Mouse (Mus musculus) hindbrain, embryonic 14.5 days (tissue): ENCODE measurements at regions not wholly inside any gene's neighbourhood (a gene's known extent, or its start where the extent isn't known, plus 50 kb on each side); places are given as distances from the start of the nearest gene placed in this dataset.
A peak's percentile ranks its signal among the peaks of the same experiment; 100 is the strongest.
"Not testable (repeated sequence)": the region's sequence is repeated elsewhere in the genome, so short reads cannot be mapped to it uniquely, and the experiment has no call there.

ENCODE experiments used
- ATAC-seq: fragments of 200-750 bp; cut with Nextera tagmentation; 2 replicates; pipeline ENCODE4 v1.8.0; 2017; ENCODE audit warnings: moderate number of reproducible peaks, mild to moderate bottlenecking, moderate TSS enrichment, moderate library complexity; ENCODE audit not compliant: low FRiP score
- DNase-seq: peaks from one replicate; pipeline ENCODE4 v3.0.0-alpha.2; 2015; ENCODE audit warnings: low spot score
- H3K27ac ChIP-seq: fragments of 300-500 bp; sonication (generic); 2 replicates; pipeline ENCODE4 v1.5.1; 2014; ENCODE audit warnings: mild to moderate bottlenecking, moderate library complexity
- H3K27me3 ChIP-seq: fragments of 300-500 bp; sonication (generic); 2 replicates; pipeline ENCODE4 v1.6.1; 2014; ENCODE audit warnings: mild to moderate bottlenecking, low read length, mixed read lengths; ENCODE audit not compliant: control insufficient read depth, insufficient read depth
- H3K36me3 ChIP-seq: fragments of 300-500 bp; sonication (generic); replicated peaks from 2 replicates; pipeline ENCODE4 v1.6.1; 2014; ENCODE audit not compliant: control insufficient read depth, insufficient read depth
- H3K4me1 ChIP-seq: fragments of 300-500 bp; sonication (generic); replicated peaks from 2 replicates; pipeline ENCODE4 v1.6.1; 2014; ENCODE audit warnings: antibody characterized with exemption, low read length, mixed read lengths; ENCODE audit not compliant: control insufficient read depth, insufficient read depth
- H3K4me2 ChIP-seq: fragments of 300-500 bp; sonication (generic); replicated peaks from 2 replicates; pipeline ENCODE4 v1.6.1; 2014; ENCODE audit warnings: mild to moderate bottlenecking, moderate library complexity
- H3K4me3 ChIP-seq: fragments of 300-500 bp; sonication (generic); replicated peaks from 2 replicates; pipeline ENCODE4 v1.5.1; 2014; ENCODE audit warnings: mild to moderate bottlenecking, low read length
- H3K9ac ChIP-seq: fragments of 300-500 bp; sonication (generic); 2 replicates; pipeline ENCODE4 v1.6.1; 2014
- H3K9me3 ChIP-seq: fragments of 300-500 bp; sonication (generic); 2 replicates; pipeline ENCODE4 v1.6.1; 2016; ENCODE audit warnings: low read length; ENCODE audit not compliant: control insufficient read depth
- WGBS: fragments of 180-500 bp; shearing (Covaris S2); extraction: QIAGEN DNeasy Blood & Tissue Kit; methylation state at CpG from one replicate; pipeline ENCODE4 v1.1.7; 2014; 5-methylcytosine and 5-hydroxymethylcytosine counted together

DNA sequence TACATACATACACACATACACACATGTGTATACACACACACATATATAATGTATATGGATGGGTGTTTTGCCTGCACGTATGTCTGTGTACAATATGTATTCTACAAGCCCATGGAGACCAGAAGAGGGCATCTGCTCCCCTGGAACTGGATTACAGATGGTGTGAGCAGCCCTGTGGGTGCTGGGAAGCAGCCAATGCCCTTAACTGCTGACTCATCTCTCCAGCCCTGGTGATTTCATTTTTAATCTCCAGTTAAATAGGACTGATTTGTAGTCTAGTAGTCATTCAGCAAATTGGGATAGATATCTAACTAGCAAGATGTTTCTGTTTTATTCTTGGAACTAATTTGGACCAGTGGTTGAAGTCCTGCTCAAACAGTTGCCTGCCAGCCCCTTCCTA is 94.1 kb downstream of the H2al2a start:
- no peaks in the 10 kb centered on the region for H3K9me3 ChIP-seq

DNA sequence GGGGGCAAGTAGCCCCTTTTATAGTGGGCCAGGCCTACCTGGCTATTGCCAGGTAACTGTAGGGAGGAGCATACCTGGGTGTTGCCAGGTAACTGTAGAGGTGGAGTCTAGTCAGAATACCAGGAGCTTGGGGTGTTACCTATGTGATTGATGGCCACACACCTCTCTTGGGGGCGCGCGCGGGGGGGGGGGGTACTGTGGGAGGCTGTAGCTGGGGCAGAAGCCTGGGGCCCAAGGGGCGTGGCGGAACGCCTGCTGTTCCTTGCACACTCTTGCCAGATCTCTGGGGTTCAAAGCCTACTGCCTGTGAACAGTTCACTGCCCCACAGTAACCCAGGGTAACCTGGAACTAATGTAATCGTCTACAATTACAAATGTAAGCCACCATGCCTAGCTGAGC is 96.6 kb downstream of the H2al2a start:
- Histone ChIP-seq H3K9ac (no peak overlapping the region), H3K9me3 (no peaks in the 10 kb centered on the region), H3K4me1 (no peaks in the 10 kb centered on the region), H3K4me2 (no peak overlapping the region), H3K4me3 (no peak overlapping the region), H3K27ac (no peak overlapping the region), H3K27me3 (no peaks in the 10 kb centered on the region), H3K36me3 (no peaks in the 10 kb centered on the region)
- 61% methylated on average over 7 of the region's 8 CpGs for WGBS
- DNase-seq (no peak), ATAC-seq (peak; percentile 24; the same call in 1 of the 2 replicates)

More for the DNA sequence above, 94.1 kb downstream of the H2al2a start:
- Histone ChIP-seq H3K36me3 (no peaks in the 10 kb centered on the region), H3K4me2 (no peak overlapping the region), H3K27me3 (no peaks in the 10 kb centered on the region), H3K4me1 (no peaks in the 10 kb centered on the region), H3K27ac (no peak overlapping the region), H3K9ac (no peak overlapping the region), H3K4me3 (no peak overlapping the region)
- DNase-seq (no peak), ATAC-seq (no peak)
- 93% methylated on average over 1 of the region's 1 CpGs for WGBS

DNA sequence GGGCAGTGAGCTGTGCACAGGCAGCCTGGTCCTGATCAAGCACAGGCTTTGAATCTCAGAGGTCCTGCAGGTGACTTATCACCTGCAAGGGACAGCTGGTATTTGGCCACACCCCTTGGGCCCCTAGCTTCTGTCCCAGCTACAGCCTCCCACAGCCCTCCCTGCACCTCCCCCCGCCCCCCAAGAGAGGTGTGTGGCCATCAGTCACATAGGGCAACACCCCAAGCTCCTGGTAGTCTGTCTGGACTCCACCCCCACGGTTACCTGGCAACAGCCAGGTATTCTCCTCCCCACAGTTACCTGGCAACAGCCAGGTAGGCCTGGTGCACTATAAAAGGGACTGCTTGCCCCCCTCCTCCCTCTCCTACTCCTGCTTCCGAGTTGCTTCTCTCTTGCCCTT is 98.0 kb downstream of the H2al2a start:
- Histone ChIP-seq H3K27me3 (no peaks in the 10 kb centered on the region), H3K27ac (no peak overlapping the region), H3K4me1 (no peaks in the 10 kb centered on the region), H3K9me3 (no peaks in the 10 kb centered on the region), H3K4me3 (no peak overlapping the region), H3K36me3 (no peaks in the 10 kb centered on the region), H3K4me2 (no peak overlapping the region), H3K9ac (no peak overlapping the region)
- 36% methylated on average over 3 of the region's 3 CpGs for WGBS
- ATAC-seq, result no peak
- DNase-seq, result no peak

DNA sequence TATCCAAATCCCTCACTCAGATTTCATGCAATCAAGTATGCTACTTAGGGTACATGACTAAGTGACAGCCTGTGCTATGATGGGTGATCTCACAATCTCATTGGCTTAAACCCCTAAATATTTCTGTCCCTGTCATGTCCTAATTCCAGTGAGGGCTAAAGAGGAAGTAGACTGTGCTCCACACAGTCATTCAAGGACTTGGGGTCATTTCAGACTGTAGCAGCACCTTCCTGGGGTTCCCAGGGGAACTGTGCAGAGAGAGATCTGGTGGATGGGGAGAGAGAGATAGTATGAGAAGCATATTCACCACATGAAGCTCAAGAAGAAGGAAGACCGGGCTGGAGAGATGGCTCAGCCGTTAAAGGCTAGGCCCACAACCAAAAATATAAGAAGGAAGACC is 100.7 kb downstream of the H2al2a start:
- no peak overlapping the region for H3K4me3 ChIP-seq
- WGBS, result 95% methylated on average over 2 of the region's 2 CpGs
- no peak overlapping the region for H3K4me2 ChIP-seq
- no peaks in the 10 kb centered on the region for H3K4me1 ChIP-seq
- no peaks in the 10 kb centered on the region for H3K36me3 ChIP-seq
- no peaks in the 10 kb centered on the region for H3K9me3 ChIP-seq
- H3K9ac ChIP-seq, result no peak overlapping the region
- DNase-seq (no peak), ATAC-seq (no peak)
- no peaks in the 10 kb centered on the region for H3K27me3 ChIP-seq
- no peak overlapping the region for H3K27ac ChIP-seq

DNA sequence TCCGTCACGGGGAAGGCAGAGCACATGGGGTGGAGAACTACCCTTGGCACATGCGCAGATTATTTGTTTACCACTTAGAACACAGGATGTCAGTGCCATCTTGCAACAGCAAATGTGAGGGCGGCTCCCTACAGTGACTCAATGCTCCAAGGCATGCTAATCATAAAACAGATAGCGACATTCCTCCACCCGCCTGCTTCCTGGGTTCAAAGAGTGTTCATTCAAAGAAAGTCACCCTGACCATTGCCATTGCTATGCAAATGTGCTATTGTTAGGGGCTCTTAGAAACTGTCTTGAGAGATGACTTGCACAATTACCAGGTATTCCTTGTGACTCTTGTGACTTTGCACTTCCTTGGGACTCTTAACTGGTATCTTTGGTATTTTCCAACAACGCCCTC is 104.1 kb downstream of the H2al2a start:
- ATAC-seq, H3K36me3 ChIP-seq, H3K4me2 ChIP-seq, H3K9ac ChIP-seq, H3K9me3 ChIP-seq, H3K27me3 ChIP-seq, H3K4me1 ChIP-seq, DNase-seq, H3K27ac ChIP-seq, H3K4me3 ChIP-seq: not testable (repeated sequence)
- WGBS, result 88% methylated on average over 7 of the region's 7 CpGs

DNA sequence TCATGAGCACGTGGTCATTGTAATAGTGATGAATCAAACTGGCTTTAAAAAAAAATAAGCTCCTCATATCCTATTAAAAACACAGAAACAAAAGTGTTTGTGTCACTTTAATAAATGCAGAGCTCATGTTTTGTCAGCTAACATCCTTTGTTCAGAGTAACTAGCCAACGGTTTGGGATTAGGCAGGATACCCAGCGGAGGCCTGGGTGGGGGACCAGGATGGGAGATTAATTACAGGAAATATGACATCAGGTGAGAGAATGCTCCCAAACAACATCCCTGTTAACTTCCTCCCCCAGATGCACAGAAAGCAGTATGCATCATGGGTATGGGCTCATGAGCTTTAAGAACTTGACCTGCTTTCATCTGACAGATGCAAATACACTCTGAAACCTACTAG is 109.1 kb downstream of the H2al2a start:
- no peak overlapping the region for H3K4me3 ChIP-seq
- H3K9ac ChIP-seq, result no peak overlapping the region
- WGBS, result 49% methylated on average over 3 of the region's 3 CpGs
- H3K27me3 ChIP-seq, result no peaks in the 10 kb centered on the region
- H3K9me3 ChIP-seq, result no peaks in the 10 kb centered on the region
- no peak overlapping the region for H3K27ac ChIP-seq
- H3K4me2 ChIP-seq, result no peak overlapping the region
- no peaks in the 10 kb centered on the region for H3K4me1 ChIP-seq
- no peaks in the 10 kb centered on the region for H3K36me3 ChIP-seq
- no peak for DNase-seq
- no peak for ATAC-seq

DNA sequence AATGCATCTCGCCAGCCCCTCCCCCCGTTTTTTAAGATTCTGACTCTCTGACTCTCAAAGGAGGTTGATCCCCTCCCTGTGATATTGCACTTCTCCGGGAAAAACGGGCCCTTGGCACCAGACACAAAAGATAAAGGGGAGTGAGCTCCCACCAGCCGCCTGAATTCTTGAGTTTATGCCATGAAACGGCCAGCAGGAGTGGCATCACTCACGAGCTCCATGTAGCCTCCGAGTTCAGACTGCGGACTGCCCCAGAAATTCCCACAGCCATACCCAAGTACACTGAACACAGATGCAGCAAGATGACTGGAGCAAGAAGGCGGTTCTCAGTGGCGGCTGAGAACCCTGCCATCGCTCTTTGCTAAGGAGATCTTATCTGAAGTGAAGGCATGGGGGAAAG is 114.4 kb downstream of the H2al2a start:
- H3K4me3 ChIP-seq, result no peak overlapping the region
- H3K9ac ChIP-seq, result no peak overlapping the region
- DNase-seq (no peak), ATAC-seq (no peak)
- H3K9me3 ChIP-seq, result no peaks in the 10 kb centered on the region
- no peaks in the 10 kb centered on the region for H3K27me3 ChIP-seq
- 74% methylated on average over 12 of the region's 12 CpGs for WGBS
- no peaks in the 10 kb centered on the region for H3K36me3 ChIP-seq
- H3K27ac ChIP-seq, result no peak overlapping the region
- H3K4me1 ChIP-seq, result peaks cover 8% of the 10 kb centered on the region; the same call in 1 of the 2 replicates
- no peak overlapping the region for H3K4me2 ChIP-seq

DNA sequence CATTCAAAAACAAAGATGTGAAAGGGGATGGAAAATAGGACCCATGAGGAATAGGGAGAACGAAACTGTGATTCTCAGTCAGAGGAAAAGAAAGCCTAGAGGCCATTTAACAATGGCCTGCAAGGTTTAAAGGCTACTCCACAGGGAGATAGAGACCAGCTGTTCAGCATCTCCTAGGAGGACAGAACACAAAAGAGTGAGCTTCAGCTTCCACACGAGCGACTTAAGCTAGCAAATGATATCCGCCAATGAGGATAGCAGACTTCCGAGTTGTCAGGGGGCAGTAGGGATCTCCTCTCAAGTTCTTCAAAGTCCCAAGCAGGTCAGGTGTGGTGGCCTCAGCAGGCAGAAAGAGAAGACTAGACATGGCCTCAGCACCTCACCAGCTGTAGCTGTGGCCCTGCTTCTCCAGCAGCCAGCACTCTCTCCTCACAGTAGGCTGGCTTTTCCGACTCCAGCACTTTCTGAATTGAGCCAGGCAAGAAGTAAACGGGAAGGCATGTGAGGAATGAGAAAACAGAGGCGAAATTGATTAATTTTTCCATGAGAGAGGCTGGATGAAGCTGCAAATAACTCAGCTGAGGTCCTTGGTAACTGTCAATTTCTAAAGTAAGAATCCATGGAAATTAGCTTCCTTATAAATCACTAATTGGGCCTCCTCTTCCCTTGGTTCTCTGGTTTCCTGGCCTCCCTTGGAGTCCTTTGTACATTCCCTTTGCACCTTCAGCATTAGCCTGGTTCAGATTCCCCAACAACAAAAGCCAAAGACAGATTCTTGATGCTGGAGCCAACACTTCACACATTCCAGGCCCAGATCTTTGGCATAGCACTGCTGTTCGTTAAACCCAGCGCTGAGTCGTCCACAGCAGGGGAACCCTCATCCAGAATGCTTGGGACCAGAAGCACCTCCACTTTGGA is 115.7 kb downstream of the H2al2a start:
- Histone ChIP-seq H3K9ac (no peak overlapping the region), H3K27ac (no peak overlapping the region), H3K4me2 (no peak overlapping the region), H3K27me3 (no peaks in the 10 kb centered on the region), H3K4me3 (no peak overlapping the region), H3K36me3 (no peaks in the 10 kb centered on the region), H3K4me1 (peaks cover 8% of the 10 kb centered on the region; the same call in 1 of the 2 replicates), H3K9me3 (no peaks in the 10 kb centered on the region)
- ATAC-seq, result peak; percentile 67; the same call in 1 of the 2 replicates
- DNase-seq, result no peak
- 30% methylated on average over 11 of the region's 11 CpGs for WGBS

DNA sequence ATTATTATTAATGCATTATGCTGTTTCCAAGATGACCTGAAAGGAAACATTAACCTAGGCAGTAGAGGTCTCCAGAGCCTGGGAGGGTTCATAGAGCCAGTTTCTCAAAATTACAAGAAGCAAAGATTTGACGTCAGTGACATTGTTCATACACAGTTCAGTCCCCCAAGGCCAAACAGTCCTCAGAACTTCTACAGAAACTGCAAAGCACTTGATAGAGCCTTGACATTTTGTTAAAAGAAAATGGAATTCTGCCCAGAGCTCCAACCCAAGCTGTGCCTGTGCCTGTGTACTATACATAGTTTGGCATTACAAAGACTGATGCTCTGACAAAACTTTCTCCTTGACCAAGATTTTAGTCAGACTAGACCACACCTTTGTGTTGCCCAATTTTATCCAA is 118.9 kb downstream of the H2al2a start:
- Histone ChIP-seq H3K4me3 (no peak overlapping the region), H3K36me3 (no peaks in the 10 kb centered on the region), H3K27me3 (no peaks in the 10 kb centered on the region), H3K4me2 (no peak overlapping the region), H3K4me1 (peaks cover 8% of the 10 kb centered on the region; the same call in 1 of the 2 replicates), H3K27ac (no peak overlapping the region), H3K9ac (no peak overlapping the region), H3K9me3 (no peaks in the 10 kb centered on the region)
- ATAC-seq (no peak), DNase-seq (no peak)
- 85% methylated on average over 1 of the region's 1 CpGs for WGBS
